Mouse (Mus musculus) spleen, adult 2 months (tissue): ENCODE measurements around the gene Ranbp3. TPM values are rescaled to one million over a fixed set of nuclear protein-coding genes. Genes with fewer than 3 reads are reported as not detected.

ENCODE experiments used
- DNase-seq, 2 experiments: peaks; one replicate each; pipeline versions ENCODE4 v3.0.0 to v3.0.0-alpha.2; 2012 to 2021; ENCODE audit warnings: low spot score in 2 of 2, low read depth in 1 of 2
- H3K27ac ChIP-seq: fragments of 200-500 bp; 2 replicates; pipeline ENCODE4 v1.5.1; 2012; ENCODE audit warnings: low read length, inconsistent platforms; ENCODE audit not compliant: insufficient read depth
- H3K27me3 ChIP-seq: fragments of 200-500 bp; 2 replicates; pipeline ENCODE4 v1.6.1; 2012; ENCODE audit warnings: mild to moderate bottlenecking, moderate library complexity, low read length, inconsistent platforms; ENCODE audit not compliant: control insufficient read depth, insufficient read depth
- H3K36me3 ChIP-seq: fragments of 200-500 bp; 2 replicates; pipeline ENCODE4 v1.6.1; 2012; ENCODE audit warnings: mild to moderate bottlenecking, low read length, inconsistent platforms; ENCODE audit not compliant: control insufficient read depth, insufficient read depth
- H3K4me1 ChIP-seq: fragments of 200-500 bp; 2 replicates; pipeline ENCODE4 v1.6.1; 2011; ENCODE audit warnings: inconsistent platforms; ENCODE audit not compliant: control insufficient read depth, insufficient read depth, insufficient read length
- H3K4me3 ChIP-seq: fragments of 200-500 bp; 2 replicates; pipeline ENCODE4 v1.5.1; 2011; ENCODE audit warnings: mild to moderate bottlenecking, inconsistent platforms; ENCODE audit not compliant: insufficient read depth, insufficient read length; ENCODE audit errors: extremely low read depth
- CTCF ChIP-seq: fragments of 200-500 bp; IDR thresholded peaks from 2 replicates; pipeline ENCODE4 v1.5.1; 2011; ENCODE audit warnings: mild to moderate bottlenecking, inconsistent platforms; ENCODE audit not compliant: insufficient read depth, insufficient read length, insufficient replicate concordance; ENCODE audit errors: extremely low read depth
- POLR2A ChIP-seq: fragments of 200-500 bp; IDR thresholded peaks from 2 replicates; pipeline ENCODE4 v1.6.1; 2011; ENCODE audit warnings: low read depth, low read length, inconsistent platforms
- WGBS: fragments of 180-500 bp; shearing (Covaris S2); methylation state at CpG from one replicate; pipeline ENCODE4 v1.1.7; 2018; 5-methylcytosine and 5-hydroxymethylcytosine counted together
- polyA plus RNA-seq: library from polyadenylated mRNA; depleted of rRNA; stranded (reverse); fragments of >200 nt; gene quantifications from 2 replicates; pipeline ENCODE4 v1.2.3, GENCODE M21; 2012

Gene Ranbp3
- polyA plus RNA-seq, 1 experiment, result 72.6 TPM

GRCm38 (mm10) chr17:56631807-56632206, 41.3 kb upstream of the Ranbp3 start:
- TF ChIP-seq CTCF (no peak), POLR2A (no peak)
- H3K27ac ChIP-seq, result no peak overlapping the region
- WGBS, result 78% methylated on average over 4 of the region's 4 CpGs
- H3K36me3 ChIP-seq, result no peaks in the 10 kb centered on the region
- H3K27me3 ChIP-seq, result no peaks in the 10 kb centered on the region
- peaks cover 9% of the 10 kb centered on the region; the same call in 1 of the 2 replicates for H3K4me1 ChIP-seq
- no peak for DNase-seq
- H3K4me3 ChIP-seq, result no peak overlapping the region

DNA sequence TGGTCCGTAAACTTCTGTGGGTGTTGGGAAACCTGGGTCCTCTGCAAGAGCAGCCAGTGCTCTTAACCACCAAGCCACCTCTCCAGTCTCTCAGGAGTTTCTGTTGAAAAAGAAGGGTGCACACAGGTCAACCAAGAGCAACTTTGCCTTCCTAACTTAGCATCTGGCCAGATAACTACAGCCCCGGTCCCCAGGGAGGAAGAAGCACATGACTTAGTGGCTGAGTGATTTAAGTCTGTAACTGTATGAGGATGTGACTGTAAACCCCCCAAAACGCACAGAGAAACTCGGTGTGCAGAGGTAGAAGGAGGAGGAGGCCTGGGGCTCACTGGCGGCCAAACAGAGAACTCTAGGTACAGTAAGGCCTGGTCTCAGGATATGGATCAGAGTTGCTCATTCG, 39.1 kb upstream of the Ranbp3 start:
- H3K4me1 ChIP-seq, result peaks cover 2% of the 10 kb centered on the region; the same call in 1 of the 2 replicates
- H3K36me3 ChIP-seq, result no peaks in the 10 kb centered on the region
- peak; percentile 54 to 66 for DNase-seq
- no peak overlapping the region for H3K4me3 ChIP-seq
- H3K27me3 ChIP-seq, result no peaks in the 10 kb centered on the region
- TF ChIP-seq POLR2A (no peak), CTCF (no peak)
- peak overlapping the region; percentile 59; the same call in 1 of the 2 replicates for H3K27ac ChIP-seq
- WGBS, result 38% methylated on average over 6 of the region's 6 CpGs

GRCm38 (mm10) chr17:56643237-56643636, 29.9 kb upstream of the Ranbp3 start:
- no peak for DNase-seq
- no peak for TF ChIP-seq POLR2A
- TF ChIP-seq CTCF, result no peak
- Histone ChIP-seq H3K4me1 (no peaks in the 10 kb centered on the region), H3K27ac (no peak overlapping the region), H3K36me3 (no peaks in the 10 kb centered on the region), H3K4me3 (no peak overlapping the region), H3K27me3 (no peaks in the 10 kb centered on the region)
- 85% methylated on average over 4 of the region's 4 CpGs for WGBS

GRCm38 (mm10) chr17:56647546-56647945, 25.5 kb upstream of the Ranbp3 start:
- H3K4me3 ChIP-seq, result no peak overlapping the region
- H3K27me3 ChIP-seq, result no peaks in the 10 kb centered on the region
- 52% methylated on average over 10 of the region's 13 CpGs for WGBS
- DNase-seq, result no peak
- H3K36me3 ChIP-seq, result no peaks in the 10 kb centered on the region
- H3K27ac ChIP-seq, result no peak overlapping the region
- H3K4me1 ChIP-seq, result no peaks in the 10 kb centered on the region
- TF ChIP-seq POLR2A, result no peak
- no peak for TF ChIP-seq CTCF

DNA sequence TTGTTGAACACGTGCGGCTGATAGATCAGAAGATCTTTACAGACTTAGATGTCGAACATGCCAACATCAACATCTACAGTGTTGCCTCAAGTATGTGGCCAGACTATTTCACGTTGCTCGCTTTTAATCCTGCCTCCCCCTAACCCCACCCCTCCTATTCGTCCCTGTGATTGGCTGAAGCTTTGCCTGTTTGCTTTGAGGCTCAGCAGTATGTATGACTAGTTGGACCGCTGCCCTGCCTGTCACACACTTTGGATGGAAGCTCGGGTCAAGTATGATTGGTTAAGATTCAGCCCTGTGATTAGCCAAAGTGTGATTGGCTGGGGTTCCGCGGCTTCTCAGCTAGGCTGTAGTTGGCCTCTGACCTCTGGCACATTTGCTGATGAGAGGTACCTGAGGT, 21.3 kb upstream of the Ranbp3 start:
- TF ChIP-seq POLR2A (no peak), CTCF (no peak)
- no peaks in the 10 kb centered on the region for H3K4me1 ChIP-seq
- H3K36me3 ChIP-seq, result no peaks in the 10 kb centered on the region
- DNase-seq, result no peak
- H3K4me3 ChIP-seq, result no peak overlapping the region
- WGBS, result 38% methylated on average over 10 of the region's 10 CpGs
- H3K27me3 ChIP-seq, result no peaks in the 10 kb centered on the region
- H3K27ac ChIP-seq, result no peak overlapping the region

DNA sequence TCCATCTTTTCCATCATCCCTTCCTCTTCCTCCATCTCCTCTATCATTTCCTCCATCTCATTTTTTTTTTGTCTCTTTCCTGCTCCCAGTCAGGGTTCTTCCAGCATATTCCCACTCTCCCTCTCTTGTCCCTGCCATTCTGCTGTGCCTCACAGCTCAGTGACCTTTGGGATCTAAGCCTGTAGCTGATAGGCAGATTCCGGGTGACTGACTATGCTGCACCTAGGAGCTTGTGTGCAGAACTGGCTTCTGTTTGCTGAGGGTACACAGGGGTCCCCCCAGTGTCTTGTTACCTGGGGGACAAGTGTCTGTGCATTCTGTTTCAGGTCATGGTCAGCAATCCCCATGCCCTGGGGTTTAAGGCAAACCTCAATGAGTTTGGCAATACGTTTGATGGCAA, 18.3 kb upstream of the Ranbp3 start:
- DNase-seq, result no peak
- no peak for TF ChIP-seq POLR2A
- no peak for TF ChIP-seq CTCF
- 79% methylated on average over 2 of the region's 2 CpGs for WGBS
- no peaks in the 10 kb centered on the region for H3K36me3 ChIP-seq
- H3K4me3 ChIP-seq, result no peak overlapping the region
- H3K27ac ChIP-seq, result no peak overlapping the region
- H3K27me3 ChIP-seq, result no peaks in the 10 kb centered on the region
- H3K4me1 ChIP-seq, result no peaks in the 10 kb centered on the region

DNA sequence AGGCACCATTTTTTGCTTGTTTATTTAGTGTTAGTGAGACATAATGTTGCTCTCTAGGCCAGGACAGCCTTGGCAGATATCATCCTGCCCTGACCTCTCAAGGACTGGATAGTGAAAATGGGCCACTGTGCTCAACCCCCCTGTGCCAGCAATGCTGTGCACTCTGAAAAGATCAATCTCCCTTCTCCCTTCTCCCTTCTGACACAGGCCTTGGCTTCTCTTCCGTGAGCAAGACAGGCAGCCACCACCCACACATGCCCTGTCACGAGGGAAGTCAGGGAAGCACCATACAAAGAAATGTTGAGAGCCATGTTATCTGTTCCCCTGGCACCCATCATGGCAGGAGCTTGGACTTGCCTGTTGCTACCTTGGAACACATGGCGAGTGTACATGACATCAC, 17.8 kb upstream of the Ranbp3 start:
- TF ChIP-seq CTCF (no peak), POLR2A (no peak)
- no peaks in the 10 kb centered on the region for H3K27me3 ChIP-seq
- DNase-seq, result no peak
- H3K4me3 ChIP-seq, result no peak overlapping the region
- H3K4me1 ChIP-seq, result no peaks in the 10 kb centered on the region
- 75% methylated on average over 3 of the region's 3 CpGs for WGBS
- no peak overlapping the region for H3K27ac ChIP-seq
- H3K36me3 ChIP-seq, result no peaks in the 10 kb centered on the region
